Mouse (Mus musculus) cerebellum, adult 11-12 months (tissue): ENCODE data around the gene Ssh2.
"Not testable (repeated sequence)": the region's sequence is repeated elsewhere in the genome, so short reads cannot be mapped to it uniquely, and the experiment has no call there.

Experiments used
- DNase-seq: peaks from one replicate; pipeline ENCODE4 v3.0.0; 2022

The Ssh2 gene

GRCm38 (mm10) chr11:77349698-77350097, 133.6 kb downstream of the Ssh2 start:
- no peak for DNase-seq

- no peak for DNase-seq
Observed at GRCm38 (mm10) chr11:77355055-77355454, 139.0 kb downstream of the Ssh2 start.

GRCm38 (mm10) chr11:77357839-77358238, 141.8 kb downstream of the Ssh2 start:
- DNase-seq = no peak

DNA sequence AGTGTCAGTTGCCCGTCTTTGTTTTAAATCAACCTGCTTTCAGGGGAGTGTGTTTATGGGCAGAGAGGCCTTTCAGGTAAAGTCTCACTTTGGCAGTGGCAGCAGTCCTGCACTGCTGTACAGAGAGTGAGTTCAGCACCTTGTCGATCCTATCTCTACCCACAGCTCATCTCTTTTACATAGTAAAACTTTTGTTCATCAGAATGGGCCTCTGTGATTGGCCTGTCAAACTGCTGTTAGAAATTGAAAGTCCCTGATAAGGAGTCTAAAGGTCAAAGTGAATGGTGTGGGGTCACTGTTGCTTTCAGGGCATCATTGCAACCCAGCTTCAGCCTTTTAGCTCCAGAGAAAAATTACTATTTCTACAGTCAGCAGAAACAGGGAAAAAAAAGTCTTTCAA, 147.4 kb downstream of the Ssh2 start:
- no peak for DNase-seq

GRCm38 (mm10) chr11:77364376-77364775, 148.3 kb downstream of the Ssh2 start:
- no peak for DNase-seq

DNA sequence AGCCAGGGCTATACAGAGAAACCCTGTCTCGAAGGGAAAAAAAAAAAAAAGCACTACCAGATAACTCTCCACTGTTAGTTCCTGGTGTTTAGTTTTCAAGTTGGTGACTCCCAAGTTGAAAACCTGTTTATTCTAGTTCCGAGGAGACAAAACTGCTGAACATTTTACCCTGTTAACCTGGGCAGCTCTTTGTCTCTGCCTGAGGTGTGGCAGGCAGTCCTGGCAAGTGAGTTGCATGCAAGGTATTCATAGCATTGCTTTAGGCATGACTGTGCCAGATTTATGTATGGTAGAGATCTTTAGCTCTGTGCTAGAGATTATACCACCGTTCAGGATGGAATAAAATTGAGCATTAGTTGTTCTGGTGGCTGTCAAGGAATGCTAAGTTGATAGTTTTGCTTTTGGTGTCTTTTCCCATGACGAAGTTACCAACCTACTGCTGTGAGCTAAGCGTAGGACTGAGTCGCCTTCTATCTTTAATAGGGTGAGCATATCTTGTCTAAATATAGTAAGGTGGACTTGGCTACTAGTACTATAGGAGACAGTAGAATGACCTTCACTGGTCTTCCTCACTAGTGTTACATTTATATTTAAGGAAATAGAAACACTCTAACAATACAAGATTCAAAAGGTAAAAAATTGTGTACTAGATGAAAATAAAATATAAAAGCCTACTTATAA, 149.8 kb downstream of the Ssh2 start:
- no peak for DNase-seq

DNA sequence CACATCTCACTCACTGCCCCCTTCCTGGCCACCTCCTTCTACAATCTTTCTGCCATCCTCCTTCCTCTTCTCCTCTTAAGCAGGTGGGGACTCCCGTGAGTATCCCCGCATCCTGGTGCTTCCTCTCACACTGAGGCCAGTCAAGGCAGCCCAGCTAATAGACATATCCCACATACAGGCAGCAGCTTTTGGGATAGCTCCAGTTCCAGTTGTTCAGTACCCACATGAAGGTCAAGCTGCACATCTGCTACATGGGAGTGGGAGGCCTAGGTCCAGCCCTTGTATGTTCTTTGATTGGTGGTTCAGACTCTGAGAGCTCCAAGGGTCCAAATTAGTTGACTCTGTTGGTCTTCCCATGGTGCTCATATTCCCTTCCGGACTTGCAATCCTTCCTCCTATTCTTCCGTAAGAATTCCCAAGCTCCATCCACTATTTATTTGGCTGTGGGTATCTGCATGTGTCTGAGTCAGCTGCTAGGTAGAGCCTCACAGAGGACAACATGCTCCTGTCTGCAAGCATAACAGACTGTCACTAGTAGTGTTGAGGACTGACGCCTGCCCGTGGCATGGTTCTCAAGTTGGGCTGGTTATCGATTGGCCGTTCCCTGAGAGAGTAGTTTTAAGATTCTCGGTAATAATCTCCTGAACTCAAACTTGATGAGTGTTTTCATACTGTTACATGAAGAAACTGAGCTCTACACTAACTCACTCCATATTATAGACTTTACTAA, 151.6 kb downstream of the Ssh2 start:
- no peak for DNase-seq

DNA sequence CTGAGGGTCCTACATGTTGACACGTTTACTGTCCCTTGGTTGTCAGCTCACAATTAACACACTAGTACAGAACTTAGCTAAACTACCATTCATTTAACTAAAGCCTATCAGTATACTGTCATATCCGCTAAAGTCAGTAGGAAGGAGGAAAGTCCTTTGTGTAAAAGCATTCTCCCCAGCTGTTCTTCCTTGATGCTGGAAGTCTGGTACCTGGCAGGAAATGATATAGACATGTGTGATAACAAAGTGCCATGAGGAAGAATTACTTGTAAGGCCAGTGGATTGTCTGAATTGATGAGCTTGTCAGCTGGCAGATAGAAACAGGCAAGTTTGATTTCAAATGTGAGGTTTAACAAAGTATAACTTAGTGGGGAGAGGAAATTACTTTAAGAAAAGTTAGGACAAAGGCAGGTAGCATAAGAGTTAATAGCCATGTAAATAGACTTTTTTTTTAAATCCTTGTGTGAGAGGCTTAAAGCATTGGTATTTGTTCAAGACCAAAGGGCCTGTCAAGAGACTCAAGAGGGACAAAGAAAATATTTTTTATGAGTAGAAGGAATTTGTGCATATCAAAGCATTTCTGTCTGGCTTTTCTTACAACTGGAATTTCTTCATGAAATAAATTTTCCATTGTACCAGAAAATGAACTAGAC, 153.2 kb downstream of the Ssh2 start:
- no peak for DNase-seq

DNA sequence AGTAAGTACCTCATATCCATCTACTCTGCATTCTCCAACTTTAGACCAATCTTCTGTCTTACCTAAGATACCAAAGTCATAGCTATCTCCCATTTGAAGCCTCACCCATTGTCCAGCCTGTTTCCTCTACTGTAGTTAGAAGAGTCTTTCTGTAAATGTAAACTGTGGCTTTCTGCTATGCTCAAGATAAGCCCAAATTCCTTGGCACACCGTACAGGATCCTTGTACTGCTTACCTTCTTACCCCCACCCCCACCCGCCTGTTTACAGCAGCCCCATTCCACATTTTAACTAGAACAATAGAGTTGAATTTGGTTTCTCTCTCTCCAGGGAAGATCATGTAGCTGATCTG, 153.7 kb downstream of the Ssh2 start:
- no peak for DNase-seq

DNA sequence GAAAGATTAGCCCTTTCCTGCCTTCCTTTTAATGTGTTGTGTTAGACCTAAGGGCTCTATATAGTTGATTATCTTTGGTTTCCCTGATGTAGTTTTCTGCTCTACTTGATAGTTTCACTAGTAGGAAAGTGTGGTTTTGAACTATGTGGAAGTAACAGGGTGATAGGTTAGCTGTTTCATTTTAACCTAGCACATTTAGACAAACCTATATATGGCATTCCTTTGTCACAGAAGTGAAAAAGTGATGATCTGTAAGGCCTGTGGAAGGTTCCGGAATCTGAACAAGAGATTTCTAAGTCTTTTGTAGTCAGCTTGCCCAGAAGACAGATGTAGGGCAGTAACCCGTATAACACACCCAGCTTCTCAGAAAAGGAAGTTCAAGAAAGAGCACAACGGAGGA, 155.0 kb downstream of the Ssh2 start:
- DNase-seq = no peak

DNA sequence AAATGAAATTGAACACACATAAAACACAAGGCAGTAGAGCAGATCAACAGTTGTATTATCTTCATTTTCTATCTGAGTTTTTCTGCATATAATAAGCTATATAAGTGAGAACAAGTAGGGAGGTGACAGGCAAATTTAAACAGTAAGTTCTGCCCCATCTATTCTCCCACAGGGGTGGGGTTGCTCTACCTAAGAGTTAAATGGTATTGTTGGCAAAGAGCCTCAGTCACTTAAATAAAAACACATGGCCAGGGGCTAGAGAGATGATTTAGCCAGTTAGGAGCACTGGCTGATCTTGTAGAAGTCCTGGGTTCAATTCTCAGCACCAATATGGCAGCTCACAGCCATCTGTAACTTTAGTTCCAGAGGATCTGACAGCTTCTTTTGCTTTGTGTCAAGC, 155.6 kb downstream of the Ssh2 start:
- DNase-seq = no peak

DNA sequence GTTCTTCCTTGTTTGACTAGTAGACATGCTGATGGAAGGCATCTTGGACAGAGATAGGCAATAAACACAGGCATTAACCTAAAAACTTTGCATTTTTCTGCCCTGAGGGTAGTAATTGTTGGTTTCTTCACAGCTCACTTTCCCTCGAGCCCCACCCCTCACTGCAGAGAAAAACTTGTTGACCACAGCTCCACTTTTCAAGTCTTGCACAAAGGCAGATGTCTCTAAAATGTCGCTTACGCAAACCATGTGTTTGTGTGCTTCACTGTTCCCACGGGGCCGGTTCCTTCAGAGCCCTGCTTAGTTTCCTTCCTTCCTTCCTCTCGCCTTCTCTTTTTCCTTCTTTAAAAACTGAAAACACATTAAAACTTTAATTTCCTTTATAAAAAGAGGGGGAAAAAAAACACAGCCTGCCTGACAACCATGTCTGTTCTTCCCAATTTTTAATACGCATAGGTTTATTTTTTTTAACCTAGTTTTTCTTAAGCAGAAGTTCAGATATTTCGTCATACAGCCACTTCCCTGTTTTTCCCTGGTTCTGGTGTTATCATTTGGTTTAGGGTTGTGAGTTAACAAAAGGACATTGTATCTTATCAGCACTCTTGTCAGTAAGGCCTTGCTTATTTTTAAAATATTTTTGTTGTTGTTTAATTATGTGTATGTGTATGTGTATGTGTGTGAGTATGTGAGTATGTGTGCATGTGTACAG, 156.3 kb downstream of the Ssh2 start:
- DNase-seq = no peak

DNA sequence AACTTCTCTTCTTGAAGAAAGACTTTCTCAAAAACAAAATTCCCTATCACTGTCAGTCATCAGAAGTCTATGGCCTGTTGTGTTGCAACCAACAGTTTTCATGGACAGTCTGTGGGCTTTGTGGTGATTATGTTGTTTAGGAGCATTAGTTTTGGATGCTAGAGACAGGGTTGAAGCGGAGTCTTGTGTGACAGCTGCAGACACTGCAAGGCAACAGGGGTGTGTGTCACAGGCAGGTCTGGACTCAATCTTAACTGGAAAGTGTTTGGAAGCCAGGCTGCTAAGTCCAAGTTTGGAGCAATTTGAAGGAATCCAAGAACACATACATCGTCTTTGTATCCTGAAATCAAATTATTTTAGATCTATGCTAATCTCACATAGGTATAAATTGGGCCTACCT, 162.5 kb downstream of the Ssh2 start:
- DNase-seq = no peak

- DNase-seq = no peak
Observed at GRCm38 (mm10) chr11:77381174-77381573, 165.1 kb downstream of the Ssh2 start.

DNA sequence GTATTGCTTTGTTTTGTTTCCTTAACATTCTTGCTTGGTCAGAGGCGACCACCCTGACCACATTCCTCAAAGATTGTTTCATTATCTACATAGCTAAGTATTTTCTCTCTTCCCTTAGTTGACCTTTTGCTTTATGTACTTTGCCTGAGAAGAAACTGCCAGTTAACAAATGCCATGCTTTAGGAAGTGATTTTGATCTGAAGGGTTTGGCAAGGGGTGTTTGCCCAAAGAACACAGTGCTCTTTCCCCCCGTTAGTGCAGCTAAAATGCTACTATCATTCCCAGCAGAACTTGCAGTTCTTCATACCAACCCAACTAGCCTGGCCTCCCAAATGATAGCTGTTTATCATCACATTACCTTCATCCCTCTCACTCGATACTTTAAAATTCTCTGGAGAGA, 168.1 kb downstream of the Ssh2 start:
- no peak for DNase-seq

DNA sequence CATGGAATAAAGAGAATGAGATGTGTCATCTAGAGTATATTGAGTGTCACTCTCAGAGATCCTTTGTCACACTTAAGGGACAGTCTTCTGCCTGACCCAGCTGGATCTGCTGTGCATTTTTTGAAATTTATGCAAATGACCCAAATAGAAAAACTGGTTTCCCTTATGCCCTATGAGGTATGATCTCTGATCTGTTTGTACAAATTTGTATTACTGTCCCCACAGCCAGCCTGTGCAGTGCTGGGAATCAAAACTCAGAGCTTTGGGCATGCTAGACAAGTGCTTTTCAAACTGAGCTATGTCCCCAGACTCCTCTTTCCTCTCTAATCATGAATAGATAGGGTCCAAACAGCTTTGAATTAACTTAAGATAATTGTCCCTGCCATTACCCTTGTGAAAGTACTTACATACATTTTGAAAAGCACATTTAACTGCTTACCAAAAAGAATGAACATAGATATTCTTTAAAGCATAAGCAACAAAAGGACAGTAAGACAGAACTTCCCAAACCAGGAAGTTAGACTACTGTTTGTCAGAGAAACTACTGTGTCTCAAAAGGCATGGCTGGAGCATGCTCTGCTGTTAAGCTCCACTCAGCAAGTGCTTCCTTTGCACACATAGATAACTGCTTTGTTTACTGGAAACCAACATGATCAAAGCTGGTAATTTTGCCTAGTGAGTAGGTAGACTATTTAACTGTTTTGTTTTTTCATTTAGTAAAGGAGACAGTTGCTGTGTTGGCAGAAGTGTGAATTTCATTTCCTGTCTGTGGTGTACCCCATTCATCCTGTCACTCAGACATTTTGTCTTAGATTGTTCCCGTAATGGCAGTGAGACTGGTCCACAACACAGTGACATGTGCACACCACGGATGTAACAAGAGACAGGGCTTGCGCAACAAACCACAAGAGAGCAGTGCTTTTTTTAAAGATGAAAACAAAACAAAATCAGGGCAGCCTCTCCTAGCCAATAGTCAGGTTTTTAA, 169.9 kb downstream of the Ssh2 start:
- DNase-seq = no peak

DNA sequence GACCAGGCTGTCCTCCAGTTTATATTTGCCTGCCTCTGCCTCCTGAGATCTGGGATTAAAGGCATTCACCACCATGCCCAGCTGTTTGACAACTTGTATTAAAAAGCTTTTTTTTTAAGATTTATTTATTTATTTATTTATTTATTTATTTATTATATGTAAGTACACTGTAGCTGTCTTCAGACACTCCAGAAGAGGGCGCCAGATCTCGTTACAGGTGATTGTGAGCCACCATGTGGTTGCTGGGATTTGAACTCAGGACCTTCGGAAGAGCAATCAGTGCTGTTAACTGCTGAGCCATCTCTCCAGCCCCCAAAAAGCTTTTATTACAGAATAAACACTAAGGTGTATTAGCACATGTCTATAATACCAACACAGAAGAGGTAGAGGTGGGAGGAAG, 172.1 kb downstream of the Ssh2 start:
- not testable (repeated sequence) for DNase-seq

DNA sequence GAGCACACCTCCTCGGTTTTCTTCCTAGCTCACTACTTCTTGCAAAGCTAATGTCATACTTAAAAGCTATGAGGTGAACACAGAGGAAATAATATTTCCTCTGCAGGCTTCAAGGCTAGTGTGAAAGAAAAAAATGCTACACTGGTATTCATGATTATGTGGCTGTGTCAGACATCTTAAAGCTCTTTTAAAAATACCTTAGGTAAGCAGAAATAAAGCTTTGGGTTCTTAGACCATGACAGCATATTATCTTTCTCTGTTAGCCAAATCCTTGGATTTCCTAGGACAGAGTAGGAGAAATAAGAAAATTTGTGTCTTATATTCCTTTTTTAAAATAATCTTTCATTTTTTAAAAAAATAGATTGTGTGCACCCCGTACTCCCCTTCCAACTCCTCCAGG, 179.5 kb downstream of the Ssh2 start:
- DNase-seq = no peak

- DNase-seq = no peak
Observed at GRCm38 (mm10) chr11:77402508-77402907, 186.4 kb downstream of the Ssh2 start.

GRCm38 (mm10) chr11:77406329-77406728, 190.2 kb downstream of the Ssh2 start:
- no peak for DNase-seq

- no peak for DNase-seq
Observed at GRCm38 (mm10) chr11:77409879-77410278, 193.8 kb downstream of the Ssh2 start.

DNA sequence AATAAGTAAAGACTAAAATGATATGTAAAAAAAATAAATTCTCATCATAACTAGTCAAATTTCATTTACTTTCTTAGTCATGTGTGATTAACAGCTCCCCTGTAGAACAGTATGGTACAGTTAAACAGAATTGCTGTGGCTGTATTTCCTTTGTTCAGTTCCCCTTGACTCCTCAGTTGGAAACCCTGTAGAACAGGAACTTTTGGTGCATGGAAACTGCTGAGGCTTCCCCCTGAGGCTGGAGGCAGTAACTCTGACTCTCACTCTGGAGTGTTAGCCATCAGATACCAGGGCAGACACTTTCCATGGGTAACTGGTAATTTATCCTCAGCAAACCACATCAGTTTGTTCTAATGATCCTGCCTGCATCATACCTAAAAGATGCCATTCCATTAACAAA, 195.2 kb downstream of the Ssh2 start:
- no peak for DNase-seq
